ENCODE assay signal across 12 mouse cellular contexts in genomic region chr2:136854543-136855388, GRCm38 (mm10). TPM values are rescaled to one million over a fixed set of nuclear protein-coding genes. Genes with fewer than 3 reads are reported as not detected.
DNase-seq lines count a peak whose midpoint lies in the region; ATAC-seq and TF ChIP-seq lines count a peak whose summit lies in the region.
"Had no signal": no experiment of that assay in that cellular context is flagged by ENCODE, and none has a peak within 500 bp of the region (broad histone marks: within the 10 kb centered on the region; RNA-seq: fewer than 3 reads in every experiment).

No protein-coding gene starts in this region.

- no peak for TF ChIP-seq EP300 in stomach, postnatal 0 days (optimal IDR thresholded peaks at IDR 0.05)

- H3K4me2 ChIP-seq in forebrain, embryonic 15.5 days (replicated peaks) = no peak overlapping the region
- no peak overlapping the region; the same call in 1 of the 2 replicates for H3K4me2 ChIP-seq in hindbrain, embryonic 12.5 days (replicated peaks)
- H3K4me2 ChIP-seq in midbrain, embryonic 15.5 days = no peak overlapping the region
- H3K4me2 ChIP-seq in stomach, postnatal 0 days (replicated peaks; ENCODE audit: low read depth) = no peak overlapping the region
- H3K4me2 ChIP-seq: heart, embryonic 12.5 days had no signal

- ATAC-seq in forebrain, embryonic 15.5 days (replicated peaks) = no peak; the same call in 1 of the 2 replicates
- ATAC-seq in hindbrain, embryonic 12.5 days (ENCODE audit: low FRiP score) = peak; percentile 67; the same call in 1 of the 2 replicates
- ATAC-seq in midbrain, embryonic 15.5 days (replicated peaks) = peak; percentile 52; the same call in 1 of the 2 replicates
- ATAC-seq in stomach, postnatal 0 days (ENCODE audit: low FRiP score, low TSS enrichment) = no peak
- ATAC-seq: liver, postnatal 0 days had no signal

- no peak overlapping the region for H3K9ac ChIP-seq in forebrain, embryonic 15.5 days (replicated peaks)
- H3K9ac ChIP-seq in hindbrain, embryonic 12.5 days = no peak overlapping the region
- H3K9ac ChIP-seq in midbrain, embryonic 15.5 days = no peak overlapping the region
- H3K9ac ChIP-seq in stomach, postnatal 0 days (ENCODE audit: low read length) = no peak overlapping the region
- H3K9ac ChIP-seq: heart, embryonic 12.5 days; liver, postnatal 0 days had no signal

- 0 out of 2 replicates have a peak overlapping the region, but pooled peaks have one; percentile 9 for H3K4me3 ChIP-seq in forebrain, embryonic 10.5 days
- H3K4me3 ChIP-seq in forebrain, embryonic 15.5 days = no peak overlapping the region
- no peak overlapping the region for H3K4me3 ChIP-seq in hindbrain, embryonic 12.5 days
- H3K4me3 ChIP-seq in midbrain, embryonic 15.5 days = no peak overlapping the region
- no peak overlapping the region for H3K4me3 ChIP-seq in stomach, postnatal 0 days (ENCODE audit: low read depth, low read length)
- H3K4me3 ChIP-seq: heart, embryonic 12.5 days had no signal

- TF ChIP-seq CTCF in stomach, postnatal 0 days (IDR thresholded peaks at IDR 0.05; ENCODE audit: low read depth) = no peak

- DNase-seq in forebrain, embryonic 10.5 days (ENCODE audit: extremely low spot score, low spot score) = peak; percentile 58
- peak; percentile 51 for DNase-seq in testis, postnatal 14 days (ENCODE audit: low spot score)
- DNase-seq in stomach, postnatal 0 days (ENCODE audit: low spot score) = no peak
- DNase-seq in adrenal gland, postnatal 14 days = no peak
- no peak for DNase-seq in liver
- DNase-seq: cerebellum, adult 9-11 months; liver, postnatal 0 days had no signal

- H3K36me3 ChIP-seq in forebrain, embryonic 10.5 days (replicated peaks) = no peaks in the 10 kb centered on the region
- H3K36me3 ChIP-seq in forebrain, embryonic 15.5 days = no peaks in the 10 kb centered on the region
- H3K36me3 ChIP-seq in hindbrain, embryonic 12.5 days = no peaks in the 10 kb centered on the region
- no peaks in the 10 kb centered on the region for H3K36me3 ChIP-seq in midbrain, embryonic 15.5 days (replicated peaks)
- no peaks in the 10 kb centered on the region for H3K36me3 ChIP-seq in stomach, postnatal 0 days (ENCODE audit: control insufficient read depth, insufficient read depth, low read length)
- H3K36me3 ChIP-seq: heart, embryonic 12.5 days had no signal

- no peaks in the 10 kb centered on the region for H3K9me3 ChIP-seq in forebrain, embryonic 10.5 days
- no peaks in the 10 kb centered on the region for H3K9me3 ChIP-seq in forebrain, embryonic 15.5 days
- no peaks in the 10 kb centered on the region for H3K9me3 ChIP-seq in hindbrain, embryonic 12.5 days (replicated peaks)
- H3K9me3 ChIP-seq in midbrain, embryonic 15.5 days = no peaks in the 10 kb centered on the region
- H3K9me3 ChIP-seq in stomach, postnatal 0 days (ENCODE audit: control insufficient read depth, low read length) = no peaks in the 10 kb centered on the region
- H3K9me3 ChIP-seq: heart, embryonic 12.5 days had no signal

- H3K27me3 ChIP-seq in forebrain, embryonic 10.5 days (ENCODE audit: poor library complexity, severe bottlenecking) = no peaks in the 10 kb centered on the region
- H3K27me3 ChIP-seq in forebrain, embryonic 15.5 days = no peaks in the 10 kb centered on the region
- H3K27me3 ChIP-seq in hindbrain, embryonic 12.5 days = no peaks in the 10 kb centered on the region
- no peaks in the 10 kb centered on the region for H3K27me3 ChIP-seq in midbrain, embryonic 15.5 days (replicated peaks)
- H3K27me3 ChIP-seq in stomach, postnatal 0 days (ENCODE audit: control insufficient read depth, insufficient read depth, low read length) = no peaks in the 10 kb centered on the region
- H3K27me3 ChIP-seq: heart, embryonic 12.5 days had no signal

- 16% methylated on average over 5 of the region's 5 CpGs for WGBS in forebrain, embryonic 10.5 days
- WGBS in forebrain, embryonic 15.5 days = 9% methylated on average over 5 of the region's 5 CpGs
- WGBS in hindbrain, embryonic 12.5 days = 14% methylated on average over 5 of the region's 5 CpGs
- 8% methylated on average over 5 of the region's 5 CpGs for WGBS in midbrain, embryonic 15.5 days
- 49% methylated on average over 5 of the region's 5 CpGs for WGBS in stomach, postnatal 0 days

- peaks cover 34% of the 10 kb centered on the region for H3K4me1 ChIP-seq in forebrain, embryonic 10.5 days
- peaks cover 13% of the 10 kb centered on the region for H3K4me1 ChIP-seq in forebrain, embryonic 15.5 days
- peaks cover 11% of the 10 kb centered on the region for H3K4me1 ChIP-seq in hindbrain, embryonic 12.5 days
- peaks cover 16% of the 10 kb centered on the region for H3K4me1 ChIP-seq in midbrain, embryonic 15.5 days
- H3K4me1 ChIP-seq in stomach, postnatal 0 days (replicated peaks; ENCODE audit: control insufficient read depth, insufficient read depth) = no peaks in the 10 kb centered on the region
- H3K4me1 ChIP-seq: heart, embryonic 12.5 days had no signal

- H3K27ac ChIP-seq in forebrain, embryonic 10.5 days = peak overlapping the region; percentile 77
- H3K27ac ChIP-seq in forebrain, embryonic 15.5 days (replicated peaks) = no peak overlapping the region; the same call in 1 of the 2 replicates
- H3K27ac ChIP-seq in hindbrain, embryonic 12.5 days = peak overlapping the region; percentile 62
- peak overlapping the region; percentile 62 for H3K27ac ChIP-seq in midbrain, embryonic 15.5 days
- no peak overlapping the region for H3K27ac ChIP-seq in stomach, postnatal 0 days (replicated peaks)

RNA-seq across cellular contexts. Expression of gene AL731706.2, which starts 30.7 kb away (rescaled TPM):
- polyA plus RNA-seq in forebrain, embryonic 10.5 days (2016; fragmentation: Nextera tagmentation; extraction: Ambion mirVana) = 34.8 and 41.4 TPM in 2 replicates
- polyA plus RNA-seq in forebrain, embryonic 15.5 days (2015; fragmentation: Nextera tagmentation; extraction: Ambion mirVana) = 18.7 and 24.9 TPM in 2 replicates
- polyA plus RNA-seq in hindbrain, embryonic 12.5 days (2016; fragmentation: Nextera tagmentation; extraction: Ambion mirVana) = 10.4 and 30.3 TPM in 2 replicates
- polyA plus RNA-seq in midbrain, embryonic 15.5 days (2015; fragmentation: Nextera tagmentation; extraction: Ambion mirVana) = 22.8 and 26.9 TPM in 2 replicates
- 21.3 and 27.6 TPM in 2 replicates for polyA plus RNA-seq in stomach, postnatal 0 days (2015; fragmentation: Nextera tagmentation; extraction: Ambion mirVana)
- 5.3 and 22.3 TPM in 2 replicates for total RNA-seq in adrenal gland, postnatal 14 days (2021)
- polyA plus RNA-seq: large intestine, adult 2 months had no signal

RNA-seq across cellular contexts. Expression of gene Slx4ip, which starts 36.3 kb away (rescaled TPM):
- polyA plus RNA-seq in forebrain, embryonic 10.5 days (2016; fragmentation: Nextera tagmentation; extraction: Ambion mirVana) = 7.6 and 8.1 TPM in 2 replicates
- 12.9 and 13.6 TPM in 2 replicates for polyA plus RNA-seq in forebrain, embryonic 15.5 days (2015; fragmentation: Nextera tagmentation; extraction: Ambion mirVana)
- polyA plus RNA-seq in hindbrain, embryonic 12.5 days (2016; fragmentation: Nextera tagmentation; extraction: Ambion mirVana) = 11.8 and 12.9 TPM in 2 replicates
- 15.0 and 16.2 TPM in 2 replicates for polyA plus RNA-seq in midbrain, embryonic 15.5 days (2015; fragmentation: Nextera tagmentation; extraction: Ambion mirVana)
- polyA plus RNA-seq in stomach, postnatal 0 days (2015; fragmentation: Nextera tagmentation; extraction: Ambion mirVana) = 2.1 TPM in 2 replicates
- total RNA-seq in adrenal gland, postnatal 14 days (2021) = 4.6 and 5.8 TPM in 2 replicates

RNA-seq across cellular contexts. Expression of gene AL731706.1, which starts 36.4 kb away (rescaled TPM):
- polyA plus RNA-seq in forebrain, embryonic 10.5 days (2016; fragmentation: Nextera tagmentation; extraction: Ambion mirVana) = 24.6 and 25.5 TPM in 2 replicates
- 23.8 and 25.2 TPM in 2 replicates for polyA plus RNA-seq in forebrain, embryonic 15.5 days (2015; fragmentation: Nextera tagmentation; extraction: Ambion mirVana)
- polyA plus RNA-seq in hindbrain, embryonic 12.5 days (2016; fragmentation: Nextera tagmentation; extraction: Ambion mirVana) = 24.1 and 30.3 TPM in 2 replicates
- 12.3 and 14.0 TPM in 2 replicates for polyA plus RNA-seq in midbrain, embryonic 15.5 days (2015; fragmentation: Nextera tagmentation; extraction: Ambion mirVana)
- polyA plus RNA-seq in stomach, postnatal 0 days (2015; fragmentation: Nextera tagmentation; extraction: Ambion mirVana) = 26.3 and 33.2 TPM in 2 replicates
- 10.9 and 16.1 TPM in 2 replicates for total RNA-seq in adrenal gland, postnatal 14 days (2021)

RNA-seq across cellular contexts. Expression of gene Mkks, which starts 36.4 kb away (rescaled TPM):
- 12.4 and 14.6 TPM in 2 replicates for polyA plus RNA-seq in forebrain, embryonic 10.5 days (2016; fragmentation: Nextera tagmentation; extraction: Ambion mirVana)
- 11.4 and 13.3 TPM in 2 replicates for polyA plus RNA-seq in forebrain, embryonic 15.5 days (2015; fragmentation: Nextera tagmentation; extraction: Ambion mirVana)
- polyA plus RNA-seq in hindbrain, embryonic 12.5 days (2016; fragmentation: Nextera tagmentation; extraction: Ambion mirVana) = 13.1 and 15.8 TPM in 2 replicates
- polyA plus RNA-seq in midbrain, embryonic 15.5 days (2015; fragmentation: Nextera tagmentation; extraction: Ambion mirVana) = 12.4 and 13.8 TPM in 2 replicates
- polyA plus RNA-seq in stomach, postnatal 0 days (2015; fragmentation: Nextera tagmentation; extraction: Ambion mirVana) = 10.8 and 15.6 TPM in 2 replicates
- 31.1 and 32.3 TPM in 2 replicates for total RNA-seq in adrenal gland, postnatal 14 days (2021)

Comparison
In these comparisons a context has a peak if more than half of its experiments do, and no peak if none do; other contexts are left out.
1. H3K27ac ChIP-seq: peak in forebrain, embryonic 10.5 days (single experiment), hindbrain, embryonic 12.5 days (single experiment) and midbrain, embryonic 15.5 days (single experiment); none in forebrain, embryonic 15.5 days (single experiment) and stomach, postnatal 0 days (single experiment).
2. DNase-seq: peak in forebrain, embryonic 10.5 days (single experiment) and testis, postnatal 14 days (single experiment); none in stomach, postnatal 0 days (single experiment), adrenal gland, postnatal 14 days (single experiment) and liver (single experiment).
3. ATAC-seq: peak in hindbrain, embryonic 12.5 days (single experiment) and midbrain, embryonic 15.5 days (single experiment); none in forebrain, embryonic 15.5 days (single experiment) and stomach, postnatal 0 days (single experiment).